Mouse (Mus musculus): ENCODE results near the gene Gramd1c.

Gramd1c gene

DNA sequence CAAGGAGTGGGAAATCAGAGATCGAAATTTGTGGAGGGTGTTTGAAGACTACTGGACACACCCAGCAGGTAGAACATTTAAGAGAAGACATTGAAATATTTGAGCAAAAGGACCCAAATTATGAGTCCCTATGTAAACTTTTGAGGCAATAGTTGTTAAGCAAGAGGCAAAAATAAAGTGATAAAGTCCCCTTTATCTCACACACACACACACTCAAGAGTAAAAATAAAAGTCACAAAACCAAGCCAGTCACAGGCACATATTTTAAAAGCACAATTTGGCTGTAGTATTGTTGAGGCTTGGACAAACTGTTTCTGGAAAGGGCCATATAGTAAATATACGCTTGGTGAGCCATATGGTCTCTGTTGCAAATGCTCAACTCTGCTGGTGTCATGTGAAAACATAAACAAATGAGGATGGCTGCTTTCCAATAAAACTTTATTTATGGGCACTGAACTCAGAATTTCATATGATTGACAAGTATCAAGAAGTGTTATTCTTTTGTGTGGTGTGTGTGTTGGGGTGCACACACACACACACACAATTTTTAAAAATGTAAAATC is 44.1 kb downstream of the Gramd1c start:
- in situ Hi-C loops (cut with MboI; ENCODE audit: low sequenced_read_pairs), result no loop called here

DNA sequence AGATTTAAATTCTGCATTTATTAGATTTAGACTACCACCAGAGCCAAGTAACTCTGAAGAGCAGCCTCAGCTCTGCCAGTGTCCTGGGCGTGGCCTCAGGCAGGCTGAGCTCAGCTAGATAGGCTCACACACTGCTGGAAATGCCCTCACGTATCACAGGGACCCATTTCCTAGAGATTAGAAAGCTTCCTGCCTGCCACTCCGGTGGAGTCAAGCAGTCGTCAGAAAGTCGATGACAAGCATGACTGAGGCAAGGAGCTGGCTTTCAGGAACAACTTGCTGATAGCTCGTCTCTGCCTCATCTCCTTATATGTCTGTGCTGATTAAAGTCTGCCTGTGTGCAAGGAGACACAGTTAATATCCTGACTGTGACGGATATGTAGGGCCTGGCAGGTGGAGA is 44.8 kb downstream of the Gramd1c start:
- in situ Hi-C loops (cut with MboI; ENCODE audit: low sequenced_read_pairs), result no loop called here

DNA sequence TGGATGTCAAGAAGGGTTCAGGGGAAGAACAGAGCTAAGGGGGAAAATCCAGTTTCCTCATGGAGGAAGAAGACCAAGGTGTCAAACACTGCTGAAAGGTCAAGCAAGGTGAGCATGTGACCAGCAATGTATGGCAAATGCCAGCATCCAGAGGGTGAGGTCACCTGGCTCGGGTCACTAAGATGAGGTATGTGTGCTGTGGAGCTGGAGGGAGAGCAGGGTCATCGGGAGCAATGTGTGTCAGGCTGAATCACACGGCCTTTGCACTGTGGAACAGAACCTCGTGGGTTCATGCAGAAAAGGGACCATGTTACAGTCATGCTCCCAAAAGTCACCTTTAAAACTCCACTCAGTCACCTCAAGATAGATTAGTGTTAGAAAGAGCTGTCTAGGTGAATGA is 45.4 kb downstream of the Gramd1c start:
- in situ Hi-C loops (cut with MboI; ENCODE audit: low sequenced_read_pairs), result no loop called here

DNA sequence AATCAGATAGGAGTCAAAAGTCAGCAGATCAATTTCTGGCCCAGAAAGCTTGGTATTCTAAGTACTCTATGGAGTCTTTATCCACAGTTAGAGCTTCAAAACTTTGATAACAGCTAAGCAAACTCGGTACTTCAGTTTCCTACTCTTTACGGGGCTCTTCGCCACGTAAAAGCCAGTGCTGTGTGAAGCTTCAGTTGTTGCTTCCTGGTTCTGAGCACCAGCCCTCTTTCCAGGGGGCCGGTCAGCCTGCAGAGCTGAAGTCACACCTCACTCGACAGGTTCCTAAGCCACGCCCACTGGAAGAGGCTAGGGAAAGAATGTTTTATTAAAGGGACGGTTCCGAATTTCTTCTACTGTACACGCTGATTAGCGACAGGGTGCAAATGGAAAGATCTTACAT is 47.0 kb downstream of the Gramd1c start:
- in situ Hi-C loops (cut with MboI; ENCODE audit: low sequenced_read_pairs), result no loop called here

DNA sequence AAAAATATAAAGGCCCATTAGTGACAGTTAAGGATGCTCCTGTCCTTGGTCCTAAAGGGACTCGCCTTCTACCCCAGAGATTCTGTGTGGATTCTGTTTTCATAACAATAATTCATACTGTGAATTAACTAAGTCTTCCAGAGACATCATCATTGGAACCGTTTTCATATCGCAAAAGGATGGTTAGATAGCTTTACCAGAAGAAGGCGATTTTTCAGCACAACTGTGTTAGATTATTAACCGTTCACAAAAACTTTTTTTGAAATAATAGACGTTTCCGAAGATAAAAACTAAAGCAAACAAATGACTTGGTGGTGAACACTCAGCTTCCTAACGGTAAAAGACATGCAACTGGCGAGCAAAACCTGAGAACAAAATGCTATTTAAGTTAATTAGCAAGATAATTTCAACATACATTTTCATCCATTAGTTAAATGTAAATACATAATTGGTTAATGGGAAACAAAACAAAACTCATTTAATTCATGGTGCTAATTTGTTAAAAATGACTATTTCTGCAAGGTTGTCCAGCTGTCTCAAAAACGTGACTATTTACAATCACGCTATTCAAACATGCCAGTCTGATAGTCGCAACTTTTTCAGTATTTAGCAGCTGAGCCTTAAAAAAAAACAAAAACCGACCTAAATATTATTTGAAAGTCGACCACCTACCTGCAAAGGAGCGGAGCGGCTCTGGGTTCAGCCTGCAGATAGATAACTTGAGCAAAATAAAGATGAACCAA is 47.6 kb downstream of the Gramd1c start:
- in situ Hi-C loops (cut with MboI; ENCODE audit: low sequenced_read_pairs), result no loop called here

DNA sequence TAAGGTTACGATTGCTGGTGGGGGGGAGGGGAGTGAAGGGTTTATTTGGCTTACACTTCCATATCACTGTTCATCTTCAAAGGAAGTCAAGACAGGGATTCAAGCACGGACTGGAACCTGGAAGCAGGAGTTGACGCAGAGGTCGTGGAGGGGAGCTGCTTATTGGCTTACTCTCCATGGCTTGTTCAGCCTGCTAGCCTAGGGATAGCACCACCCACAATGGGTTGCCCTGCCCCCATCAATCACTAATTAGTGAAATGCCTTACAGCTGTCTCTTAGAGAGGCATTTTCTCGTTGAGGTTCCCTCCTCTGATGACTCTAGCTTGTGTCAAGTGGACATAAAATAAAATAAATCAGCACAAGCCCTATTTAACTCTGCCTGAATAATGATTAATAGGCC is 52.1 kb downstream of the Gramd1c start:
- in situ Hi-C loops (cut with MboI; ENCODE audit: low sequenced_read_pairs), result no loop called here

DNA sequence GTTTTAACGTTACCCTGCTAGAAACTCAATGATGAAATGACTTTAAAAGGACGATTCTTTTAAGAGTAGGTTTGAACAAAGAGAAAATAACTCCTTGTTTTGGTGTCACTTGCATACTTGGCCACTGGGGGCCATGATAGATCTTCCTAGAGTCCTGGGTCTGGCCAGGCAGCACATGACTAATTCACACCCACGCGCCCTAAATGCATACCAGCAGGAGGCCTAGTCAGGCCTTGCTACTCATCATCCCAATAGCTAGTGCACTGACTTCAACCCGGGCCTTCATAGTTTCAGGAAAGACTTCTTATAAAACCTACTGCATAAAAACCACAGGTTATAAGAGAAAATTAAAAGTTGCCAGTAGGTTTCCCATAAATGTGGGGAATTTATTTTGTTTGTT is 61.1 kb downstream of the Gramd1c start:
- in situ Hi-C loops (cut with MboI; ENCODE audit: low sequenced_read_pairs), result no loop called here

DNA sequence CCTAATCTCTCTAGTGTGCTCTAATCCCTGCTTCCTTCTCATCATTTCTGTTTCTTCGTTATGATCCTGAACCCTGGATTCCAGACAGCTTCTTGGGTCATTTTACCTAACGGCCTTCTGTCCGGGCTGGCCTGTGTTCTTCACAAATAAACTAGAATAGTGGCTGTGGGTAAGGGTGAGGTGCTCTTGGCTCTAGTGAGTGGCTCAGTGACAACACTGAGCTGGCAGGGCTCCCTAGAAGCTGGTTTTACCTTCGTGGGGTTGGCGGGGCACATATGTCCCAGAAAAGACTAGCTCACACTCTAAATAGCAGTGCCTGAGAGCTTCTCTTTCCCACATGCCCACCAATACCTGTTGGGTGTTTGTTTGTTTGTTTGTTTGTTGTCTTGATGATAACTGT is 63.6 kb downstream of the Gramd1c start:
- in situ Hi-C loops (cut with MboI; ENCODE audit: low sequenced_read_pairs), result no loop called here

DNA sequence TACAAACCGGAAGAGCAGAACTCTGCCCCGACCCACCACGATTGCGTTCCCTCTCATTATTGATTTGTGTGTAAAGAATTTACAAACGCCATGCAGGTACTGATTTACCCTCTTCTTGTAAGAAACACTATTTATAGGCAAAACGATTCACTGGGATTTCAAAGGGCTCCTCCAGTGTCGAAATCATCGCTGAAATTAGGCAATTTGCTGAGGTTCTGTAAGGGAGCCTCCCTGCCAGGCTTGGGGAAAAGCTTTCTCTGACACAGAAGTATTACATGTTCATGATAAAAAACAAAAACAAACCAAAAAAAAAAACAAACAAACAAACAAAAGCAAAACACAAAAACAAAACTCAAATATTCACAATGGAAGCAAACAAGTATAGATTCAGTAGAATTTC is 64.0 kb downstream of the Gramd1c start:
- in situ Hi-C loops (cut with MboI; ENCODE audit: low sequenced_read_pairs), result no loop called here

DNA sequence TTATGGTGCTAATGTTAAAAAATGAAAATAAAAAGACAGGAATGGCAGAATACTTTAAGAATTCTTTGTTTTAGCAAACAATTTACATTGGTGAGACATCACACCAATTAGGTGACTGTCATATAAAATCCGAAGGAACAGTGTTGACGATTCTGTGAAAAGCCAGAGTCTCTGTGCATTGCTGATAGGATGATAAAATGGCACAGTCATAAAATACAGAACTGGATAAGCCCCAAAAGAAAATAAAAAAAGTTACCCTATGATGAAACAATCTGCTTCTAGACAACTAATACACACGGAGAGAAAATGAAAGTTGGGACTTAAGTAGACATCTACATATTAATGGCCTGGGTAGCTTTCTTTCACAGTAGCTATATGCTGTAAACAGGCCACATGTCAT is 68.5 kb downstream of the Gramd1c start:
- in situ Hi-C loops (cut with MboI; ENCODE audit: low sequenced_read_pairs), result no loop called here

DNA sequence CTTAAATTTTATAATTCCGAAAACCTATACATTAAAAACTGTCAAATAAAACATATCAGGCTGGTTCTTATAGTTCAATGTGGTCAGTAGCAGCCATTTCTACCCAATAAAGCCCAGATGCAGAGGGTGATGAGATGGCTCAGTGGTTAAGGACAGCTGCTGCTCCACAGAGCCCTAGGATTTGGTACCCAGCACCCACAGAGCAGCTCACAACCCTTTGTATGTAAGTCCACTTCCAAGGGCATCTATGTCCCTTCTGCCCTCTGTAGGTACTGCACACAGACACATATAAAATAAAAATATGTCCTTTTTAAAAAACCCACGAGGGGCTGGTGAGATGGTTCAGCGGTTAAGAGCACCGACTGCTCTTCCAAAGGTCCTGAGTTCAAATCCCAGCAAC is 76.8 kb downstream of the Gramd1c start:
- in situ Hi-C loops (cut with MboI; ENCODE audit: low sequenced_read_pairs), result no loop called here

DNA sequence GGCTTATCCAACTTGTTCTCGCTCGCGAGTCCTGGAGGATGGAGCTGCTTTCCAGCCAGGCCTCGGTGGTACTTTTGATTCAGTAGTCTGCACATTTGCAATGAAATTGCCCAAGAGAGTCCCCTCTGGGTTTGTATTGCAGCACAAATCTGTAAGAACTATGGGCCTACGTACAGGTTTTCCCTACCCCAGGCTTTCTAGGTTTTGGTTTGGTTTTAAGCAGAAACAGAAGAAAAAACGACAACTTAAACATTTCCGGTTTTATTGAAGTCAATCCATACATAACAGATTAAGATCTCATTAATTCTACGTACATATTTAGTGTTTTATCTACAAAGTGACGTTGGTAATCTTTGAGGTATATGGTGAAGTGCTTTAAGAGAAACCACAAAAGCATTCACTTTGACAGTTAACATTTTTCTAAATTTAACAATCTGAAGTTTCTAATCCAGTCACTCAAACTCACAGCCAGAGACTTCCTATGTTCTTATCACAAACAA is 83.0 kb downstream of the Gramd1c start:
- in situ Hi-C loops (cut with MboI; ENCODE audit: low sequenced_read_pairs), result no loop called here

DNA sequence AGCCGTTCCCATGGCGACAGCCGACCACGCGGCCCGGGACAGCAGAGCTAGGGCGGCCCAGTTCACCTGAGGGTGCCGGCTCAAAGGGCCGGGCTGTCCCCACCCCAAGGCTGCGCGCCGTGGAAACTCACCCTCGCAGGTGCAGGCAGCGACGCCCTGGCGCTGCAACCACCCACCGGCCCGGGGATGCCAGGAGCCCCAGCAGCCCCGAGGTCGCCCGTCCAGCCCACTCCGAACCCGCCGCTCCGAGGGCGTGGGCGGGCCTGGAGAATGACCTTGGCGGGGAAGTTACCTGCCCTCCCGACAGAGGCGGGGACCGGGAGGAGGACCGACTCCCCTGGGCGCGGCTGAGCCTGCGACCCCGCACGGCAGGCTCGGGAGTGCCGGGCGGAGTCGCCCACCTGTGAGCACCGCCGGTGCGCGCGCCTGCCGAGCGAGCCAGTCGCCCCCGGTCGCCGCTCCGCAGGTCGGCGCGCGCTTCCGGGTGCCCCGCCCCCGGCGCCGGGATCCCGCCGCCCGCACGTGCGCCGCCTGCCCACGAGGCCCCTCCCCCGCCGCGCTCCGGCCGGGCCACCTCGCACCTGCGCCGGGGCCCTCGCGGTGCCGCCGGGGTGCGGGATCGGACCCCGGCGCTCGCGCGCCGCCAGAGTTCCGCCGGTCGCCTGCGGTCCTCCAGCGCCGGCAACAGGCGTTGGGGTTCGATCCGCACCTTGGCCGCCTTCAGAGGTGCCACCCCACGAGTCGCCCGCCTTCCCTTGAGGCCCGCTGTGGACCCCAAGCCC is 83.6 kb downstream of the Gramd1c start, which contains the start of gene Zdhhc23:
Zdhhc23 (minus strand) TSS at position 464 of the 782 bp plus-strand sequence.
- in situ Hi-C loops (cut with MboI; ENCODE audit: low sequenced_read_pairs), result no loop called here

DNA sequence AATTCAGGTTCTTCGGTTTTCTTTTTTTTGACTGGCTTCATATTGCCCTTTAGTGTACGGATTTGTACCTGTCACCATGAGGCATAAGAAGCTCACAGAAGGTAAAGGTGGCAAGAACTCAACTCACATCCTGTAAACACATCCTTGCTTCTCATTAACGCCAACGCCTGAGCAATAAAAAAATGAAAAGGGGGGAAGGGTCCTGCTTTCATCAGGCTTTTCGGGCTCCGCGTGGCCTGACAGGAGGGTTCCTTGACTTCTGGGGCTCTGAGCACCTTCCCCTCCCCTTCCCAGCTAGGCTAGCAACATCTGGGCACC is 84.2 kb downstream of the Gramd1c start:
- in situ Hi-C loops (cut with MboI; ENCODE audit: low sequenced_read_pairs), result no loop called here

DNA sequence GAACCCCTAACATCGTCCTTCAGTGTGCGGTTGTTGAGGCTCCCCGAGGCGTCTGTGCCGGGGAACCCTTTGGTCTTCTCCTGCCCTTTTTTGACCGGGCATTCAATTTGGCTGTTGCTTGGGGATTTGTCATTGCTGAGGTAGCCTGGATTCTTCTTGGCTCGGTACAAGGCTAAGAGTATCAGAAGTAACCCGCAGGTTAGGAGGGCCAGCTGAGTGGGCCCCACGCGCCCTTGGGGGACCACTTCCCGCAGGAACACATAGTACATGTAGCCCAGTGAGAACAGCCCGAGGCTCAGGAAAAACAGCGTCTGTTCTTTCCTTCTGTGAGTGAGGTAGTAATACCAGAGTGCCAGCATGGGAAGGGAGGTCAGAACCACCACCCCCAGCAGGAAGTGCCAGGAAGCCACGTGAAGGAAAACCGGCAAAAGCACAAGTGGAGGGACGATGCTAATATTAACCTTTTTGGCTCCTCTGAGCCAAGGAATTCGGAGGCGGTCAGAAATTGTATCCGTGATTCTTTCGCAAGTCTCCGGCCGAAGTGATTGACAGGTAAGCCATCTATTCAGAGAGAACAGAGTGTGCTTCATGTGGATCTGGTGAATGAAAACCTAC is 89.4 kb downstream of the Gramd1c start:
- in situ Hi-C loops (cut with MboI; ENCODE audit: low sequenced_read_pairs), result no loop called here

DNA sequence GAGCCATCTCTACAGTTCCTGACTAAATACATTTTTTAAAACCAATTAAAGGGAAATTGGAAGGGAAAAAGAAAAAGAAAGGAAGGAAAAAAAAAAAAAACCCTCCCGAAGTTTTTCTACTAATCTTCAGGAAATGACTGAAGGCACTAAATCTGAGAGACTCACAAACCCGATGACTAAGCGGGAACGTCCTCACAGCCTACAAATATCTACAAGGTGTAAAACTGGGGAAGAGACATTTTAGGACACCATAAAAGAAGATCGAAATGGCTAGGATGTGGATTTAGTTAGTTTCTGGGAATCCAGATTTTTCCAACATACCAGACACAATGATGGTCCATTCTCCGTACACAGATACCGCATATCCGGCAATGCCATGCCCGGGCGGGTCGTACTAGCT is 90.0 kb downstream of the Gramd1c start:
- in situ Hi-C loops (cut with MboI; ENCODE audit: low sequenced_read_pairs), result no loop called here

DNA sequence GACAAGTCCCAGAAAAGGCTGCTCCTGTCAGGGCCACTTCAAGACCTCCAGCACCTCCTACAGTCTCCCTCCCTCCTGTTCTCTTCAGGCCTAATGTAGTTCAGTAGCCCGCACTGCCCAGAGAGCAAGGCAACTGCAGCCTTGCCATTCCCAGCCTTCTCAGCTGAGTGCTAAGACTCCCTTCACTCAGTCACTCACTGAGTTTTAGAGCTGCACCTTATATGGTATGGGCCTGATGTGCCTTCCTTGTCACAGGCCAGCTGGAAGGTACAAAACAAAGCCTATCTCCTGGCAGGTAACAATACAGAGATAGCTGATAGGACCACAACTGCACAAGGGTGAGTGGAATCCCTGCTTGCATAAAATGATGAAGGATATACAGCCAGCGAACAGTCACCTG is 90.8 kb downstream of the Gramd1c start:
- in situ Hi-C loops (cut with MboI; ENCODE audit: low sequenced_read_pairs), result no loop called here

DNA sequence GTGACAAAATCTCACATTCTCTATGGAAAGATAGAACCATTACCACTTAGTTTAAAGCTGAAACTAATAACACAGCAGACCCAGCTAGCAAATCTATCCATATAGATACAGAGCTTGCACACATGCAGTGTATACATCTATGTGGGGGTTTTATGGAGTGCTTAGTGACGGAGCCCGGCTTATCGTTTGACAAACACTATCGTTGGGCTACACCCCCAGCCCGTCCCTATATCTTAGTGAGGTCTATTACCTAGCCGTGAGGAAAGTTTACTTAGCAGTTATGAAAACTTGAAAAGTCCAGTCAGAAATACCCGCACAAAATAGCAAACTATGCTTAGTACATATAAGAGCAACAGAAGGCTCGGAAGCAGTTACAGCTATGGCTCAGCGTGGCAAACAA is 91.4 kb downstream of the Gramd1c start:
- in situ Hi-C loops (cut with MboI; ENCODE audit: low sequenced_read_pairs), result no loop called here

DNA sequence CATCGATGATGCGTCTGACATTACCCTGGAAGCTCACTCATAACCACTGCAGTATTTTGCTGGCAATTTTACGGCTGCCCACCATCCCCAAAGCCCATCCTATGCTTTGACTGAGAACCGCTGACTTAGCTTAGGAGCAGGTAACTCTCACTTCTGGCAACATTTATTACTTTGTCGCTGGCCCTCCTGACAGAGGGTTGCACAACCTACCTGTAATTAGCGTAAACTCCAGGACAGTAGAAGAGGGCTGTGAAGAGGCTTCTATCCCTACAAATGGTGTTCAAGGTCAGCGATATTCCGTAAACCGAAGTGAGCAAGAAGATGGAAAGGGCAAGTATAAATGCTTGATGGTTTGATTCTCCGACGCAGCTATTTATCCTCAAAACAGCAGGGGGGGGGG is 92.0 kb downstream of the Gramd1c start:
- in situ Hi-C loops (cut with MboI; ENCODE audit: low sequenced_read_pairs), result no loop called here

DNA sequence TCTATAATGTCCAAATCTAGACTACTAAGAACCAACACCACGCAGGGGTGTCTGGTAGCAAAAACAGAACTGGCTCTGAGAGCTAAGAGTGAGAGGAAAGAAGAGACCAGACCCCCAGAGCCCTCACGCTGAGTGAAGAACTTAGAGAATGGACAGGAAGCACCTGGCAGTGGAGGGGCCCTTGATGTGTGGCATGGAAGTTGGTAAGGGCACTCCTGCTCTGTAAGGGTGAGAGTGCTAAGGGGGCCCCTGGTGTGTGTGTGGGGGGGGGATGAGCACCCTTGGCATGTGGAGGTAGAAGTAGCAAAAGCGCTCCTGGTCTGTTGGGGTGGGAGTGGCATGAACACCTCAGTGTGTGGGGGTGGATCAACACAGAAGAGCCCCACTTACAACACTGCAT is 92.7 kb downstream of the Gramd1c start:
- in situ Hi-C loops (cut with MboI; ENCODE audit: low sequenced_read_pairs), result no loop called here

DNA sequence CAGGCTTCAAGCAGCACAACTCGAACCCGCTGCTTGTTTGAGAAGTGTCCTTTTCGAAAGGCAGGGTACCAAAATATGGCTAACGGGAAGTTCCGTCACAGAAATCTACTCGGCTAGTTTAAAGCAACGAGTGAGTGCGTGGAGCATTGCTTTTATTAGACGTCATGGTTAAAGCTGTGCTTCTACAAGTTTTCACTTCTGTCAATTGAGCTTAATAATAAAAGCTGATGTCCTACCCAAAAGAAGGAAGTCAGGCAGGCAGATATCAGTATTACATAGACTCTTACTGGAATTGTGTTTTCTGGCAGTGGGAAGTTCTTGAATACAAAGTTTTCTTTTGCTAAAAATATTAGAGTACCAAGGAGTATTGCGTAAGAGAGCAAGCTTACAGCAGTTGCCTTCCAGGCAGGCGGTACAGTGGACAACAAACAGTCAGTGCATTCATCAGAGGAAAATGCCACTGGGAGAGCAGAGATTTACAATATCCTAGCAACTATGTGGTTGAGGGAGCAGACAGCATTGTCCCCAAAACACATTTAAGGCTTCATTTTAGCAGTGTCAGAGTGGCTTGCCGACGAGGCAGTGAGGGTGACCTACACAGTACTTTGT is 97.3 kb downstream of the Gramd1c start:
- in situ Hi-C loops (cut with MboI; ENCODE audit: low sequenced_read_pairs), result no loop called here

Data from CH12F3 (cell line).